In the genomic region with DNA sequence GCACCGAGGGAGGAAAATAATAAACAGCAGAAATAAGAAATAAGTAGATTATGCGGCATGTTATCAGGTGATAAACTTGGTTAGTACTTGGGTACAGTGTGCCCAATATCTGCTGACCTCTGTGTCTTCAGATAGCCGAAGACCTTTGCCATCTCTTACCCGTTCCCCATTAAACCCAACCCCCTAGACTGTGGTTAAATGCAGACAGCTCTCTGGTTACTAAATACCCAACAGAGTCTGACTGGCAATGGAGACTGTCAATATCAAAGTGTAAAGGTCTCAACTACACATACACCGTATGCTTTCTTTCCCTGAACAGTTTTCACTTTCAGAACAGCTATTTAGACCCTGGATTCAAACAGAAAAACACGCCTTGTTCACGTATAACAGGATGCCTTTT, we compare ENCODE assay signal across 19 mouse cellular contexts. TPM values are rescaled to one million over a fixed set of nuclear protein-coding genes. Genes with fewer than 3 reads are reported as not detected.
DNase-seq lines count a peak whose midpoint lies in the region; ATAC-seq lines count a peak whose summit lies in the region.
"Had no signal": no experiment of that assay in that cellular context is flagged by ENCODE, and none has a peak within 500 bp of the region (broad histone marks: within the 10 kb centered on the region; RNA-seq: fewer than 3 reads in every experiment).

No protein-coding gene starts in this region.

- H3K9ac ChIP-seq in liver, embryonic 13.5 days, result no peak overlapping the region
- no peak overlapping the region for H3K9ac ChIP-seq in forebrain, embryonic 13.5 days
- H3K9ac ChIP-seq: midbrain, embryonic 15.5 days had no signal

- 56% methylated on average over 7 of the region's 7 CpGs for WGBS in liver, embryonic 13.5 days (ENCODE audit: insufficient replicate concordance)
- WGBS in forebrain, embryonic 13.5 days, result 93% methylated on average over 7 of the region's 7 CpGs

- no peaks in the 10 kb centered on the region for H3K9me3 ChIP-seq in liver, embryonic 13.5 days (replicated peaks)
- H3K9me3 ChIP-seq in forebrain, embryonic 13.5 days (replicated peaks), result no peaks in the 10 kb centered on the region
- H3K9me3 ChIP-seq: hindbrain, embryonic 10.5 days; megakaryocyte, embryonic 14.5 days; midbrain, embryonic 15.5 days had no signal

- DNase-seq in kidney, adult 8-10 months, result peak; percentile 38 to 76
- no peak for DNase-seq in kidney, postnatal 4 days
- DNase-seq in kidney, adult 9 months, result peak; percentile 85
- no peak for DNase-seq in liver, embryonic 13.5 days
- no peak for DNase-seq in spleen, postnatal 10 days (ENCODE audit: low spot score in 2 of 2)
- DNase-seq: cerebellum, adult 18-20 months; cerebellum, postnatal 25 days; embryo, embryonic 11 days; layer of hippocampus, postnatal 36 days; lung, adult 18-20 months; lung, postnatal 14 days; thymus, postnatal 14 days had no signal

- ATAC-seq in liver, embryonic 13.5 days (ENCODE audit: low read depth), result peak; percentile 72
- ATAC-seq in CD4-positive, CD25-positive, alpha-beta regulatory T cell, adult 4 months, result no peak
- ATAC-seq in forebrain, embryonic 13.5 days, result no peak
- ATAC-seq: hindbrain, postnatal 0 days; midbrain, embryonic 15.5 days had no signal

- no peak overlapping the region for H3K4me3 ChIP-seq in liver, embryonic 13.5 days (replicated peaks)
- H3K4me3 ChIP-seq in forebrain, embryonic 13.5 days, result no peak overlapping the region
- H3K4me3 ChIP-seq: hindbrain, embryonic 10.5 days; megakaryocyte, embryonic 14.5 days; midbrain, embryonic 15.5 days; myocyte had no signal

- peaks cover 40% of the 10 kb centered on the region for H3K4me1 ChIP-seq in liver, embryonic 13.5 days (replicated peaks)
- H3K4me1 ChIP-seq in forebrain, embryonic 13.5 days, result peaks cover 15% of the 10 kb centered on the region
- H3K4me1 ChIP-seq: midbrain, embryonic 15.5 days had no signal

- H3K36me3 ChIP-seq in liver, embryonic 13.5 days, result no peaks in the 10 kb centered on the region
- H3K36me3 ChIP-seq in forebrain, embryonic 13.5 days (ENCODE audit: poor library complexity, severe bottlenecking), result no peaks in the 10 kb centered on the region
- H3K36me3 ChIP-seq: hindbrain, embryonic 10.5 days; midbrain, embryonic 15.5 days had no signal

- H3K27ac ChIP-seq in liver, embryonic 13.5 days, result peak overlapping the region; percentile 59
- H3K27ac ChIP-seq in forebrain, embryonic 13.5 days, result no peak overlapping the region
- H3K27ac ChIP-seq: hindbrain, embryonic 10.5 days; hindbrain, postnatal 0 days; midbrain, embryonic 15.5 days had no signal

- no peaks in the 10 kb centered on the region for H3K27me3 ChIP-seq in liver, embryonic 13.5 days
- H3K27me3 ChIP-seq in forebrain, embryonic 13.5 days, result no peaks in the 10 kb centered on the region
- H3K27me3 ChIP-seq: megakaryocyte, embryonic 14.5 days; midbrain, embryonic 15.5 days had no signal

- no peak overlapping the region for H3K4me2 ChIP-seq in liver, embryonic 13.5 days
- H3K4me2 ChIP-seq in forebrain, embryonic 13.5 days, result no peak overlapping the region
- H3K4me2 ChIP-seq: midbrain, embryonic 15.5 days had no signal

RNA-seq across cellular contexts. Expression of a gene that starts 39.2 kb away (rescaled TPM):
- 21.0 TPM in 2 replicates for polyA plus RNA-seq in liver, embryonic 13.5 days (2015; fragmentation: Nextera tagmentation; extraction: Ambion mirVana)
- polyA plus RNA-seq in CD4-positive, CD25-positive, alpha-beta regulatory T cell, adult 4 months (2017; shearing (Covaris generic)), result 10 to 100 TPM; 33.0 to 55.6 TPM
- 123 and 133 TPM in 2 replicates for polyA plus RNA-seq in forebrain, embryonic 13.5 days (2015; fragmentation: Nextera tagmentation; extraction: Ambion mirVana)

Comparison
In these comparisons a context has a peak if more than half of its experiments do, and no peak if none do; other contexts are left out.
1. DNase-seq: peak in kidney, adult 8-10 months (2 of 2) and kidney, adult 9 months (single experiment); none in kidney, postnatal 4 days (0 of 2), liver, embryonic 13.5 days (single experiment) and spleen, postnatal 10 days (0 of 2).